ENCODE assay signal across 31 mouse cellular contexts in genomic region chr9:46106105-46106504, GRCm38 (mm10).
"Had no signal": no experiment of that assay in that cellular context is flagged by ENCODE, and none has a peak within 500 bp of the region (broad histone marks: within the 10 kb centered on the region; RNA-seq: fewer than 3 reads in every experiment).

No protein-coding gene starts in this region.

- H3K9ac ChIP-seq: heart, embryonic 12.5 days; heart, embryonic 13.5 days; heart, embryonic 15.5 days; hindbrain, embryonic 12.5 days; hindbrain, embryonic 13.5 days; hindbrain, embryonic 14.5 days; hindbrain, embryonic 15.5 days; intestine, embryonic 15.5 days; kidney, embryonic 15.5 days had no signal

- H3K9me3 ChIP-seq: heart, embryonic 10.5 days; heart, embryonic 12.5 days; heart, embryonic 13.5 days; heart, embryonic 15.5 days; hindbrain, embryonic 10.5 days; hindbrain, embryonic 12.5 days; hindbrain, embryonic 13.5 days; hindbrain, embryonic 15.5 days; intestine, embryonic 15.5 days; kidney, embryonic 15.5 days had no signal

- H3K36me3 ChIP-seq: heart, embryonic 10.5 days; heart, embryonic 12.5 days; heart, embryonic 15.5 days; hindbrain, embryonic 10.5 days; hindbrain, embryonic 12.5 days; hindbrain, embryonic 13.5 days; hindbrain, embryonic 15.5 days; intestine, embryonic 15.5 days; kidney, embryonic 15.5 days had no signal

- H3K4me2 ChIP-seq: heart, embryonic 11.5 days; heart, embryonic 12.5 days; heart, embryonic 13.5 days; heart, embryonic 15.5 days; hindbrain, embryonic 12.5 days; hindbrain, embryonic 13.5 days; hindbrain, embryonic 14.5 days; hindbrain, embryonic 15.5 days; intestine, embryonic 15.5 days; kidney, embryonic 15.5 days had no signal

- DNase-seq: heart, adult 2 months; heart, postnatal 10 days; heart, postnatal 14 days; heart, postnatal 36 days; heart, postnatal 4 days; kidney, adult 8-10 months; kidney, adult 9 months; kidney, postnatal 14 days; kidney, postnatal 4 days; layer of hippocampus, adult 9-11 months; layer of hippocampus, postnatal 36 days had no signal

- ATAC-seq: hindbrain, embryonic 16.5 days; hindbrain, postnatal 0 days; inflammation-experienced regulatory T-cells, adult 6 months; intestine, embryonic 15.5 days; intestine, embryonic 16.5 days; intestine, postnatal 0 days had no signal

- H3K4me1 ChIP-seq: hindbrain, embryonic 13.5 days; hindbrain, embryonic 15.5 days had no signal

- H3K4me3 ChIP-seq: heart, adult 2 months; heart, embryonic 10.5 days; heart, embryonic 12.5 days; heart, embryonic 13.5 days; heart, embryonic 15.5 days; hindbrain, embryonic 10.5 days; hindbrain, embryonic 12.5 days; hindbrain, embryonic 13.5 days; hindbrain, embryonic 15.5 days; intestine, embryonic 15.5 days; kidney, embryonic 15.5 days; layer of hippocampus, adult 2 months; left cerebral cortex, adult 2 months had no signal

- H3K27me3 ChIP-seq: heart, embryonic 12.5 days; heart, embryonic 13.5 days; heart, embryonic 15.5 days; hindbrain, embryonic 12.5 days; hindbrain, embryonic 13.5 days; hindbrain, embryonic 15.5 days; intestine, embryonic 15.5 days; kidney, embryonic 15.5 days had no signal

- H3K27ac ChIP-seq: heart, adult 2 months; heart, embryonic 10.5 days; heart, embryonic 13.5 days; heart, embryonic 15.5 days; hindbrain, embryonic 10.5 days; hindbrain, embryonic 12.5 days; hindbrain, embryonic 13.5 days; hindbrain, embryonic 14.5 days; hindbrain, embryonic 15.5 days; hindbrain, postnatal 0 days; intestine, embryonic 15.5 days; kidney, embryonic 15.5 days; kidney, postnatal 0 days; left cerebral cortex, adult 2 months had no signal
